Mouse (Mus musculus): ENCODE data around the gene 4921507P07Rik.

DNA sequence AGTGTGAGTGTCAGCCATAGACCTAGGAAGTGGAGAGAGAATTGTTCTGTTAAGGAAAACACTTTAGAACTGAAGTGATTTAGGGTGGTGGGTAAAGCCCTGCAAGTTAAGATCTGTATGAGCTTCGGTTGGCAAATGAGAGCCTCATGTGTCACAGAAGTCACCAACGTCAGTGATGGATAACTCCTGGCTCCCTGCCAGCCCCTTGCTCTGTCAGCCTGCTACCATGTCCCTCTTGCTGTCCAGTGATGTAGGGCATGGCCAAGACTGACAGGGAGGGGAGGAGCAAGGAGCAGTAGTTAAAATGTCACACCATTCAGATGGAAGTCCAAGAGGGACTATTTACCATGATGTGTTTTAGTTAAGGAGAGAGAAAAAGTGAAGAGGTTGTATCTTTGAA, 43.2 kb upstream of the 4921507P07Rik start:
- no peak for TF ChIP-seq MAFK (IDR thresholded peaks at IDR 0.05; ENCODE audit: insufficient read depth, low read depth, low read length)
- TF ChIP-seq ZC3H11A (IDR thresholded peaks at IDR 0.05; ENCODE audit: borderline replicate concordance, low read depth, low read length) = no peak
- TF ChIP-seq ZNF384 (IDR thresholded peaks at IDR 0.05; ENCODE audit: low read depth, low read length) = no peak
- no peak for TF ChIP-seq CHD2 (IDR thresholded peaks at IDR 0.05; ENCODE audit: low read depth, low read length)
- no peak for TF ChIP-seq HCFC1 (IDR thresholded peaks at IDR 0.05; ENCODE audit: borderline replicate concordance, insufficient read depth, low read length)

Data from ES-E14 (cell line).